Mouse (Mus musculus): ENCODE measurements around the gene Mfng. TPM values are rescaled to one million over a fixed set of nuclear protein-coding genes. Genes with fewer than 3 reads are reported as not detected.

Gene Mfng
- polyA plus RNA-seq (2012; rRNA removed) = 27.2 and 31.3 TPM in 2 replicates

GRCm38 (mm10) chr15:78773290-78773729, at the start of gene Mfng:
Gene Mfng (minus strand): TSS chr15:78773475.

GRCm38 (mm10) chr15:78802776-78803391, 29.6 kb upstream of the Mfng start, which contains the start of gene Card10:
Gene Card10 (minus strand): TSS chr15:78803042.

GRCm38 (mm10) chr15:78718290-78719250, 54.7 kb downstream of the Mfng start, which contains the start of gene Elfn2:
Gene Elfn2 (minus strand): TSS chr15:78718771.

Other genes starting within 250 kb of the Mfng start
- 174 and 185 TPM in 2 replicates for gene C1qtnf6, start 242.1 kb downstream of the Mfng start, polyA plus RNA-seq (2012; rRNA removed)
- 1.6 and 4.0 TPM in 2 replicates for gene Sstr3, start 228.8 kb downstream of the Mfng start, polyA plus RNA-seq (2012; rRNA removed)
- gene Rac2, start 200.7 kb downstream of the Mfng start, polyA plus RNA-seq (2012; rRNA removed) = 25.3 and 54.1 TPM in 2 replicates
- 36.0 and 41.9 TPM in 2 replicates for gene Cyth4, start 176.4 kb downstream of the Mfng start, polyA plus RNA-seq (2012; rRNA removed)
- 0.58 and 0.59 TPM in 2 replicates for gene Elfn2, start 54.7 kb downstream of the Mfng start, polyA plus RNA-seq (2012; rRNA removed)
- gene Card10, start 29.6 kb upstream of the Mfng start, polyA plus RNA-seq (2012; rRNA removed) = 36.1 and 41.4 TPM in 2 replicates
- gene Cdc42ep1, start 69.1 kb upstream of the Mfng start, polyA plus RNA-seq (2012; rRNA removed) = 87.7 and 89.8 TPM in 2 replicates
- 8.4 and 10.5 TPM in 2 replicates for gene Lgals2, start 82.1 kb upstream of the Mfng start, polyA plus RNA-seq (2012; rRNA removed)
- 103 and 120 TPM in 2 replicates for gene Gga1, start 103.7 kb upstream of the Mfng start, polyA plus RNA-seq (2012; rRNA removed)
- gene Gm49510, start 126.2 kb upstream of the Mfng start, polyA plus RNA-seq (2012; rRNA removed) = 0.07 and 0.26 TPM in 2 replicates
- gene Sh3bp1, start 126.3 kb upstream of the Mfng start, polyA plus RNA-seq (2012; rRNA removed) = 93.4 and 135 TPM in 2 replicates
- 22.4 and 31.3 TPM in 2 replicates for gene Pdxp, start 140.4 kb upstream of the Mfng start, polyA plus RNA-seq (2012; rRNA removed)
- gene Lgals1, start 153.2 kb upstream of the Mfng start, polyA plus RNA-seq (2012; rRNA removed) = 549 and 769 TPM in 2 replicates
- gene Nol12, start 161.5 kb upstream of the Mfng start, polyA plus RNA-seq (2012; rRNA removed) = 27.1 and 31.5 TPM in 2 replicates
- gene Triobp, start 174.2 kb upstream of the Mfng start, polyA plus RNA-seq (2012; rRNA removed) = 107 and 117 TPM in 2 replicates

All from ovary, adult 2 months (tissue).